Comparison of ENCODE assay signal across 13 mouse cellular contexts in genomic region chr7:139257752-139258542, GRCm38 (mm10). TPM values are rescaled to one million over a fixed set of nuclear protein-coding genes. Genes with fewer than 3 reads are reported as not detected.
DNase-seq lines count a peak whose midpoint lies in the region; ATAC-seq and TF ChIP-seq lines count a peak whose summit lies in the region.
"Had no signal": no experiment of that assay in that cellular context is flagged by ENCODE, and none has a peak within 500 bp of the region (broad histone marks: within the 10 kb centered on the region; RNA-seq: fewer than 3 reads in every experiment).

No protein-coding gene starts in this region.

- TF ChIP-seq CTCF in stomach, postnatal 0 days (IDR thresholded peaks at IDR 0.05; ENCODE audit: low read depth) = no peak
- TF ChIP-seq CTCF in thymus, adult 2 months (IDR thresholded peaks at IDR 0.05; ENCODE audit: borderline replicate concordance, control insufficient read depth, extremely low read depth, insufficient read depth, low read length, poor library complexity) = no peak

- H3K9me3 ChIP-seq in stomach, postnatal 0 days (ENCODE audit: control insufficient read depth, low read length) = no peaks in the 10 kb centered on the region
- H3K9me3 ChIP-seq in midbrain, embryonic 16.5 days (replicated peaks; ENCODE audit: control insufficient read depth, low read length, poor library complexity, severe bottlenecking) = no peaks in the 10 kb centered on the region; the same call in 1 of the 2 replicates
- H3K9me3 ChIP-seq: hindbrain, embryonic 15.5 days had no signal

- intact Hi-C loops in left cerebral cortex, postnatal 10 days (cut with DNase I) = no loop called here

- H3K9ac ChIP-seq in stomach, postnatal 0 days (ENCODE audit: low read length) = no peak overlapping the region
- H3K9ac ChIP-seq in midbrain, embryonic 16.5 days (ENCODE audit: low read depth, low read length) = no peak overlapping the region
- H3K9ac ChIP-seq: hindbrain, embryonic 15.5 days had no signal

- TF ChIP-seq POLR2A in thymus, adult 2 months (IDR thresholded peaks at IDR 0.05; ENCODE audit: control insufficient read depth, extremely low read depth, insufficient read depth, low read length, poor library complexity) = no peak

- peaks cover 13% of the 10 kb centered on the region for H3K36me3 ChIP-seq in stomach, postnatal 0 days (ENCODE audit: control insufficient read depth, insufficient read depth, low read length)
- H3K36me3 ChIP-seq in midbrain, embryonic 16.5 days (ENCODE audit: control insufficient read depth, insufficient read depth, low read length) = 0 out of 2 replicates have a peak, but pooled peaks cover 2% of the 10 kb centered on the region
- no peaks in the 10 kb centered on the region for H3K36me3 ChIP-seq in thymus, adult 2 months (ENCODE audit: control insufficient read depth, insufficient read depth, low read length)
- H3K36me3 ChIP-seq: hindbrain, embryonic 15.5 days had no signal

- no peak overlapping the region for H3K4me3 ChIP-seq in stomach, postnatal 0 days (ENCODE audit: low read depth, low read length)
- H3K4me3 ChIP-seq in midbrain, embryonic 16.5 days (ENCODE audit: low read depth, low read length) = no peak overlapping the region
- H3K4me3 ChIP-seq in thymus, adult 2 months (ENCODE audit: control insufficient read depth, insufficient read depth, low read length) = no peak overlapping the region
- H3K4me3 ChIP-seq: hindbrain, embryonic 15.5 days; megakaryocyte, embryonic 14.5 days had no signal

- DNase-seq in urinary bladder, postnatal 36 days (ENCODE audit: low spot score in 2 of 2) = peak; percentile 80 to 84
- no peak for DNase-seq in urinary bladder, adult 2 months (ENCODE audit: low spot score)
- peak; percentile 64 for DNase-seq in kidney, adult 18-20 months
- DNase-seq in lung, adult 18-20 months = peak; percentile 92 to 94
- DNase-seq in stomach, postnatal 0 days (ENCODE audit: low spot score) = peak; percentile 93
- no peak for DNase-seq in thymus, adult 2 months
- DNase-seq in left cerebral cortex, postnatal 10 days (ENCODE audit: extremely low spot score in 1 of 2, low spot score in 2 of 2) = no peak
- DNase-seq: left cerebral cortex, postnatal 4 days; thymus, postnatal 4 days had no signal

- 34% methylated on average over 10 of the region's 10 CpGs for WGBS in stomach, postnatal 0 days
- WGBS in midbrain, embryonic 16.5 days = 71% methylated on average over 10 of the region's 10 CpGs
- 93% methylated on average over 10 of the region's 10 CpGs for WGBS in thymus, adult 2 months

- H3K4me2 ChIP-seq in stomach, postnatal 0 days (replicated peaks; ENCODE audit: low read depth) = peak overlapping the region; percentile 17
- no peak overlapping the region for H3K4me2 ChIP-seq in midbrain, embryonic 16.5 days (ENCODE audit: low read length)
- H3K4me2 ChIP-seq: hindbrain, embryonic 15.5 days had no signal

- peaks cover 9% of the 10 kb centered on the region; the same call in 1 of the 2 replicates for H3K4me1 ChIP-seq in stomach, postnatal 0 days (replicated peaks; ENCODE audit: control insufficient read depth, insufficient read depth)
- no peaks in the 10 kb centered on the region for H3K4me1 ChIP-seq in midbrain, embryonic 16.5 days (ENCODE audit: control insufficient read depth, insufficient read depth, low read length)
- no peaks in the 10 kb centered on the region for H3K4me1 ChIP-seq in thymus, adult 2 months (replicated peaks; ENCODE audit: control insufficient read depth, insufficient read depth, low read length)
- H3K4me1 ChIP-seq: hindbrain, embryonic 15.5 days had no signal

- no peaks in the 10 kb centered on the region for H3K27me3 ChIP-seq in stomach, postnatal 0 days (ENCODE audit: control insufficient read depth, insufficient read depth, low read length)
- H3K27me3 ChIP-seq in midbrain, embryonic 16.5 days (ENCODE audit: control insufficient read depth, insufficient read depth, low read depth, low read length) = no peaks in the 10 kb centered on the region
- no peaks in the 10 kb centered on the region for H3K27me3 ChIP-seq in thymus, adult 2 months (ENCODE audit: control insufficient read depth, insufficient read depth, low read length)
- H3K27me3 ChIP-seq: hindbrain, embryonic 15.5 days; megakaryocyte, embryonic 14.5 days had no signal

- ATAC-seq in stomach, postnatal 0 days (ENCODE audit: low FRiP score, low TSS enrichment) = peak; percentile 94
- ATAC-seq in midbrain, embryonic 16.5 days = no peak

- H3K27ac ChIP-seq in stomach, postnatal 0 days (replicated peaks) = peak overlapping the region; percentile 90
- H3K27ac ChIP-seq in midbrain, embryonic 16.5 days (ENCODE audit: low read length) = no peak overlapping the region
- H3K27ac ChIP-seq in thymus, adult 2 months (ENCODE audit: control insufficient read depth, insufficient read depth, low read length) = no peak overlapping the region
- H3K27ac ChIP-seq: hindbrain, embryonic 15.5 days had no signal

- TF ChIP-seq EP300 in stomach, postnatal 0 days (optimal IDR thresholded peaks at IDR 0.05) = peak; percentile 88

RNA-seq across cellular contexts. Expression of gene Pwwp2b, which starts 9.7 kb away (rescaled TPM):
- polyA plus RNA-seq in urinary bladder, adult 2 months (2012; rRNA removed) = 32.3 and 35.8 TPM in 2 replicates
- 16.0 and 17.2 TPM in 2 replicates for polyA plus RNA-seq in stomach, postnatal 0 days (2015; fragmentation: Nextera tagmentation; extraction: Ambion mirVana)
- polyA plus RNA-seq in midbrain, embryonic 16.5 days (2015; fragmentation: Nextera tagmentation; extraction: Ambion mirVana) = 4.4 and 5.1 TPM in 2 replicates
- 6.3 and 7.4 TPM in 2 replicates for polyA plus RNA-seq in thymus, adult 2 months (2012; rRNA removed)
- total RNA-seq in left cerebral cortex, postnatal 10 days (2021) = 10 to 100 TPM in 1 of 2 experiments, 1 to 10 TPM in 1; 8.5 to 11.0 TPM

RNA-seq across cellular contexts. Expression of gene Stk32c, which starts 44.8 kb away (rescaled TPM):
- polyA plus RNA-seq in urinary bladder, adult 2 months (2012; rRNA removed) = 15.1 and 15.8 TPM in 2 replicates
- polyA plus RNA-seq in stomach, postnatal 0 days (2015; fragmentation: Nextera tagmentation; extraction: Ambion mirVana) = 0.11 TPM in 1 of 2 replicates, not detected in the other
- polyA plus RNA-seq in midbrain, embryonic 16.5 days (2015; fragmentation: Nextera tagmentation; extraction: Ambion mirVana) = 3.2 and 3.7 TPM in 2 replicates
- 1.3 and 1.7 TPM in 2 replicates for polyA plus RNA-seq in thymus, adult 2 months (2012; rRNA removed)
- 100 to 1,000 TPM in 1 of 2 experiments, 10 to 100 TPM in 1; 95.7 to 101 TPM for total RNA-seq in left cerebral cortex, postnatal 10 days (2021)
- total RNA-seq: MEL had no signal

RNA-seq across cellular contexts. Expression of gene Lrrc27, which starts 45.2 kb away (rescaled TPM):
- polyA plus RNA-seq in urinary bladder, adult 2 months (2012; rRNA removed) = 9.9 and 11.0 TPM in 2 replicates
- polyA plus RNA-seq in stomach, postnatal 0 days (2015; fragmentation: Nextera tagmentation; extraction: Ambion mirVana) = 3.6 and 5.1 TPM in 2 replicates
- 6.2 and 7.0 TPM in 2 replicates for polyA plus RNA-seq in midbrain, embryonic 16.5 days (2015; fragmentation: Nextera tagmentation; extraction: Ambion mirVana)
- polyA plus RNA-seq in thymus, adult 2 months (2012; rRNA removed) = 3.9 and 4.0 TPM in 2 replicates
- 1 to 10 TPM; 4.6 to 5.0 TPM for total RNA-seq in left cerebral cortex, postnatal 10 days (2021)

Comparison
In these comparisons a context has a peak if more than half of its experiments do, and no peak if none do; other contexts are left out.
1. DNase-seq: peak in urinary bladder, postnatal 36 days (2 of 2), kidney, adult 18-20 months (single experiment), lung, adult 18-20 months (2 of 2) and stomach, postnatal 0 days (single experiment); none in urinary bladder, adult 2 months (single experiment), thymus, adult 2 months (single experiment) and left cerebral cortex, postnatal 10 days (0 of 2).